Mouse (Mus musculus): ENCODE data around the gene Rnf40.

- TF ChIP-seq CTCF (IDR thresholded peaks at IDR 0.05; ENCODE audit: low read depth, low read length) (no peak), POLR2A (IDR thresholded peaks at IDR 0.05; ENCODE audit: extremely low read depth, insufficient read depth, low read length) (no peak)
Observed at GRCm38 (mm10) chr7:127574115-127574514, 14.5 kb upstream of the Rnf40 start.

All from liver, adult 2 months (tissue).